Mouse (Mus musculus) forelimb bud, embryonic 11.5 days (tissue): ENCODE measurements around the gene Chpf2.
A peak's percentile ranks its signal among the peaks of the same experiment; 100 is the strongest.

Source experiments
- DNase-seq: peaks from one replicate; pipeline ENCODE4 v3.0.0-alpha.2; 2012; ENCODE audit warnings: low read depth, low spot score

Chpf2 gene

GRCm38 (mm10) chr5:24604656-24605100 is 18.1 kb downstream of the Chpf2 start:
- peak; percentile 83 for DNase-seq

GRCm38 (mm10) chr5:24605321-24605979 is 18.9 kb downstream of the Chpf2 start:
- DNase-seq: no peak

GRCm38 (mm10) chr5:24605980-24606665 is 19.6 kb downstream of the Chpf2 start:
- no peak for DNase-seq

GRCm38 (mm10) chr5:24609388-24609787 is 22.8 kb downstream of the Chpf2 start:
- DNase-seq: no peak

GRCm38 (mm10) chr5:24611366-24612301 is 25.1 kb downstream of the Chpf2 start:
- DNase-seq: no peak

- no peak for DNase-seq
These were observed 25.7 kb downstream of the Chpf2 start for GRCm38 (mm10) chr5:24612302-24612649.

- DNase-seq: no peak
These were observed 28.6 kb downstream of the Chpf2 start for GRCm38 (mm10) chr5:24615097-24615496.

GRCm38 (mm10) chr5:24618921-24619320 is 32.4 kb downstream of the Chpf2 start:
- DNase-seq: no peak

- no peak for DNase-seq
These were observed 33.6 kb downstream of the Chpf2 start for GRCm38 (mm10) chr5:24620116-24620515.

GRCm38 (mm10) chr5:24620626-24621025 is 34.1 kb downstream of the Chpf2 start:
- DNase-seq: no peak

GRCm38 (mm10) chr5:24622386-24623040 is 36.0 kb downstream of the Chpf2 start:
- no peak for DNase-seq

- no peak for DNase-seq
These were observed 36.8 kb downstream of the Chpf2 start for GRCm38 (mm10) chr5:24623041-24623985.

GRCm38 (mm10) chr5:24623986-24624821 is 37.7 kb downstream of the Chpf2 start, which contains the start of gene Smarcd3:
Gene Smarcd3 (minus strand): TSS chr5:24624411.
- DNase-seq: peak; percentile 57

GRCm38 (mm10) chr5:24624822-24625120 is 38.2 kb downstream of the Chpf2 start:
- DNase-seq: no peak

- DNase-seq: no peak
These were observed 43.2 kb downstream of the Chpf2 start for GRCm38 (mm10) chr5:24629712-24630111.

- no peak for DNase-seq
These were observed 48.6 kb downstream of the Chpf2 start for GRCm38 (mm10) chr5:24635093-24635492.

- DNase-seq: no peak
These were observed 49.1 kb downstream of the Chpf2 start for GRCm38 (mm10) chr5:24635526-24636141.

- DNase-seq: no peak
These were observed 50.4 kb downstream of the Chpf2 start for GRCm38 (mm10) chr5:24636987-24637386.

- no peak for DNase-seq
These were observed 51.6 kb downstream of the Chpf2 start for GRCm38 (mm10) chr5:24638131-24638530.
